Mouse (Mus musculus) forebrain, postnatal 0 days (tissue): ENCODE measurements around the gene Chrna7. TPM values are rescaled to one million over a fixed set of nuclear protein-coding genes. Genes with fewer than 3 reads are reported as not detected.
A peak's percentile ranks its signal among the peaks of the same experiment; 100 is the strongest.

Source experiments
- ATAC-seq: fragments of 200-750 bp; cut with Nextera tagmentation; 2 replicates; pipeline ENCODE4 v1.8.0; 2017; ENCODE audit warnings: mild to moderate bottlenecking, moderate library complexity
- DNase-seq: peaks from one replicate; pipeline ENCODE4 v3.0.0-alpha.2; 2015
- H3K27ac ChIP-seq: fragments of 300-500 bp; sonication (generic); 2 replicates; pipeline ENCODE4 v1.5.1; 2014; ENCODE audit warnings: low read depth, mild to moderate bottlenecking, antibody characterized with exemption, low read length, moderate library complexity, mixed read lengths
- H3K27me3 ChIP-seq: fragments of 300-500 bp; sonication (generic); 2 replicates; pipeline ENCODE4 v1.6.1; 2014; ENCODE audit warnings: mild to moderate bottlenecking, low read length, mixed read lengths; ENCODE audit not compliant: insufficient read depth
- H3K36me3 ChIP-seq: fragments of 300-500 bp; sonication (generic); 2 replicates; pipeline ENCODE4 v1.6.1; 2014; ENCODE audit warnings: mild to moderate bottlenecking, moderate library complexity; ENCODE audit not compliant: insufficient read depth
- H3K4me1 ChIP-seq: fragments of 300-500 bp; sonication (generic); 2 replicates; pipeline ENCODE4 v1.6.1; 2014; ENCODE audit warnings: antibody characterized with exemption; ENCODE audit not compliant: insufficient read depth
- H3K4me2 ChIP-seq: fragments of 300-500 bp; sonication (generic); 2 replicates; pipeline ENCODE4 v1.6.1; 2014; ENCODE audit warnings: low read depth, mild to moderate bottlenecking, moderate library complexity
- H3K4me3 ChIP-seq: fragments of 300-500 bp; sonication (generic); 2 replicates; pipeline ENCODE4 v1.5.1; 2014; ENCODE audit warnings: low read depth, low read length, mixed read lengths
- H3K9ac ChIP-seq: fragments of 300-500 bp; sonication (generic); 2 replicates; pipeline ENCODE4 v1.6.1; 2014; ENCODE audit warnings: mild to moderate bottlenecking
- H3K9me3 ChIP-seq: fragments of 300-500 bp; sonication (generic); 2 replicates; pipeline ENCODE4 v1.6.1; 2016; ENCODE audit warnings: low read length
- CTCF ChIP-seq: sonication (generic); IDR thresholded peaks from 2 replicates; pipeline ENCODE4 v1.5.1; 2016; ENCODE audit warnings: antibody characterized with exemption, control low read depth, low read depth
- WGBS: fragments of 180-500 bp; shearing (Covaris S2); extraction: QIAGEN DNeasy Blood & Tissue Kit; methylation state at CpG from one replicate; pipeline ENCODE4 v1.1.7; 2014; 5-methylcytosine and 5-hydroxymethylcytosine counted together
- polyA plus RNA-seq: library from polyadenylated mRNA; unstranded; fragments of >200 nt; fragmentation: Nextera tagmentation; extraction: Ambion mirVana; gene quantifications from 2 replicates; pipeline ENCODE4 v1.2.1, GENCODE M21; 2015
- total RNA-seq: library from RNA; depleted of rRNA; stranded (reverse); fragments of >200 nt; gene quantifications from 2 replicates; pipeline ENCODE4 v1.2.3, GENCODE M21; 2014; rRNA removed

Gene Chrna7
- total and polyA plus RNA-seq, 2 experiments from 2014 or later: 6.5 to 22.3 TPM

DNA sequence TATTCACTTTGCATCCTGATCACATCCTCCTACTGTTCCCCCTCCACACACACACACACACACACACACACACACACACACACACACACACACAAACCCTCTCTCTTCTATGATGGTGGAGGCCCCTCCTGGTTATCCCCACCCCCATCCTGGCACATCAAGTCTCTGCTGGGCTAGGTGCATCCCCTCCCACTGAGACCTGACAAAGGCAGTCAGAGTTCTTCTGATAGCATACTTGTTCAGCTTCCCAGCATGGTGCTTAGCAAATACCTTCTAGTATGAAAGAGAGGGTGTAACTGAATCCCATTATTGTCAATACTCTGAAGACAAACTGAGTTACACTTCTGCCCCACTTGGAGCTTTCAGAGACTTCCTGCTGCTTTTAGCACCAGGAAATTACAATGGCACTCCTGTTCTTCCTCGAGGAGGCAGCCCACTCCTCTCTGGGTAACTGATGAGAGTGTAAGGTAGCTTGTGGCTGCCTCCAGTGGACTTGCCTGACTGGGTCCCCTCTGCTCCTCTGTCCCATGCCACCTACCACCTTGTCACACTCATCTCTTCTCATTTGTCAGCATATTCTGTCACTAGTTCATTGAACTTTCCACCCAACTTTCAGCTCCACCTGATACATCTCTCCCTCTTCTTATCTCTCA is 127.9 kb downstream of the Chrna7 start:
- Histone ChIP-seq H3K27me3 (no peaks in the 10 kb centered on the region), H3K4me1 (no peaks in the 10 kb centered on the region), H3K9me3 (no peaks in the 10 kb centered on the region), H3K4me2 (no peak overlapping the region), H3K36me3 (no peaks in the 10 kb centered on the region), H3K4me3 (no peak overlapping the region), H3K27ac (no peak overlapping the region), H3K9ac (no peak overlapping the region)
- peak; percentile 82 for ATAC-seq
- no peak for TF ChIP-seq CTCF
- 0% methylated on average over 1 of the region's 1 CpGs for WGBS
- DNase-seq: no peak

DNA sequence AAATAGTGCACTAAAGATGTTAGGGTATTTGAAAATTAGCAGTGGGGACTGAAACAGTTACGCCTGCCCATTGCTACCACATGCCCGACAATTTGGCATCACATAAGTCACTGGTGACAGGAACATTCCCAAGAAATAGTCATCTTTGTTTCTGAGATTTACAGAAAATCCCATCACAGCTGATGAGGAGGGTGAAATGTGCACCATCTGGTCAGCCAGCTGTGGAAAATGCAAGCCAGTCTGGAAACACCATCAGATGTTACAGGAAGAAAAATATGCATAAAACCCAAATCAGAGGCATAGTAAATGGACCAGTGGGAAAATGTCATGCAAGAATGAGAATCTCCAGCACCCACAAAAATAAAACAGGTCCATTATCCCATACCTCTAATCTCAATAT is 151.4 kb downstream of the Chrna7 start:
- Histone ChIP-seq H3K27me3 (no peaks in the 10 kb centered on the region), H3K9ac (no peak overlapping the region), H3K36me3 (no peaks in the 10 kb centered on the region), H3K4me3 (no peak overlapping the region), H3K4me1 (no peaks in the 10 kb centered on the region), H3K4me2 (no peak overlapping the region), H3K27ac (no peak overlapping the region), H3K9me3 (no peaks in the 10 kb centered on the region)
- WGBS: 57% methylated on average over 2 of the region's 2 CpGs
- TF ChIP-seq CTCF: no peak
- peak; percentile 40 for DNase-seq
- peak; percentile 10; the same call in 1 of the 2 replicates for ATAC-seq

Other genes starting within 250 kb of the Chrna7 start
- 21.6 and 22.2 TPM in 2 replicates for gene Otud7a, start 232.2 kb upstream of the Chrna7 start, total RNA-seq
- gene Otud7a, start 232.2 kb upstream of the Chrna7 start, polyA plus RNA-seq: 3.3 and 3.8 TPM in 2 replicates